Mouse (Mus musculus): ENCODE measurements around the gene Nhej1. TPM values are rescaled to one million over a fixed set of nuclear protein-coding genes. Genes with fewer than 3 reads are reported as not detected.

The Nhej1 gene
- polyA plus RNA-seq, 1 experiment, result 4.5 TPM

DNA sequence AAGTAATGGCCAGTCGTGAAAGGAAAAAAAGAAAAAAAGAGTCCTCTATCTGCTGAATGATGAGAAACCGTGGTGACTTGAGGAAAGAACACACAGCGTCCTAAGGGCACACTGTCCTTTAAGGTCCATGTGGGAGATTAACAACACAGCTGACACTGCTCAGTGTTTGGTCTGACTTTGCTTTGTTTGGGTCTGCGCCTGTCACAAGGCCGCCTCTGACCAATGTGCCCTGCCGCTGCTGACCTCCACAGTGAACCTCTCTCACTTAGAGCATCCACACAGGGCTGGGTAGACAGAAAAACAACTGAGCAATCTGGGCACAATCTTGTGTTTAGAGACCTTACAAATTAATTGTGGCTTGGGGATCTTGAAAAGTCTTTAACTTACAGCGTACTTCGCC lies 148.0 kb downstream of the Nhej1 start:
- TF ChIP-seq TCF12 (IDR thresholded peaks at IDR 0.05; ENCODE audit: insufficient read depth, poor library complexity, severe bottlenecking) (no peak), USF1 (IDR thresholded peaks at IDR 0.05; ENCODE audit: low read depth) (no peak), POLR2AphosphoS2 (IDR thresholded peaks at IDR 0.05; ENCODE audit: insufficient read length, low read depth) (no peak), MYOD1 (IDR thresholded peaks at IDR 0.05; ENCODE audit: control insufficient read depth in 1 of 3, insufficient read length in 2 of 3, low read depth in 2 of 3) (no peak), REST (IDR thresholded peaks at IDR 0.05; ENCODE audit: insufficient read depth, insufficient read length) (no peak), CEBPB (IDR thresholded peaks at IDR 0.05; ENCODE audit: insufficient read depth, poor library complexity, severe bottlenecking) (no peak), TCF3 (IDR thresholded peaks at IDR 0.05; ENCODE audit: insufficient read length, low read depth) (no peak), MAX (IDR thresholded peaks at IDR 0.05; ENCODE audit: low read depth) (no peak), E2F4 (IDR thresholded peaks at IDR 0.05; ENCODE audit: insufficient read depth) (no peak), POLR2A (IDR thresholded peaks at IDR 0.05; ENCODE audit: insufficient read length, low read depth) (no peak), MYOG (IDR thresholded peaks at IDR 0.05; ENCODE audit: control insufficient read depth in 1 of 3, insufficient read depth in 1 of 3, insufficient read length in 2 of 3, low read depth in 2 of 3) (no peak), SRF (IDR thresholded peaks at IDR 0.05; ENCODE audit: control insufficient read depth, insufficient read length, low read depth) (no peak)
- no peaks in the 10 kb centered on the region for H3K36me3 ChIP-seq (ENCODE audit: control insufficient read depth, insufficient read depth)
- H3K27me3 ChIP-seq (ENCODE audit: control insufficient read depth, insufficient read depth, insufficient read length), result peaks cover 25% of the 10 kb centered on the region
- no peak overlapping the region for H3K4me3 ChIP-seq
- H3K79me2 ChIP-seq (ENCODE audit: control insufficient read depth, insufficient read depth), result no peaks in the 10 kb centered on the region
- H3ac ChIP-seq (ENCODE audit: control insufficient read depth, insufficient read length), result no peak overlapping the region
- H3K4me2 ChIP-seq (ENCODE audit: low read depth), result no peak overlapping the region

- Histone ChIP-seq H3K27me3 (ENCODE audit: control insufficient read depth, insufficient read depth, insufficient read length) (peaks cover 25% of the 10 kb centered on the region), H3K79me2 (ENCODE audit: control insufficient read depth, insufficient read depth) (no peaks in the 10 kb centered on the region), H3ac (ENCODE audit: control insufficient read depth, insufficient read length) (no peak overlapping the region), H3K4me2 (ENCODE audit: low read depth) (no peak overlapping the region), H3K36me3 (ENCODE audit: control insufficient read depth, insufficient read depth) (no peaks in the 10 kb centered on the region), H3K4me3 (no peak overlapping the region)
- TF ChIP-seq MYOD1 (IDR thresholded peaks at IDR 0.05; ENCODE audit: control insufficient read depth in 1 of 3, insufficient read length in 2 of 3, low read depth in 2 of 3), result no peak
- TF ChIP-seq MAX (IDR thresholded peaks at IDR 0.05; ENCODE audit: low read depth), result no peak
- no peak for TF ChIP-seq MYOG (IDR thresholded peaks at IDR 0.05; ENCODE audit: control insufficient read depth in 1 of 3, insufficient read depth in 1 of 3, insufficient read length in 2 of 3, low read depth in 2 of 3)
These were observed 149.1 kb downstream of the Nhej1 start for GRCm38 (mm10) chr1:74975936-74976335.

- Histone ChIP-seq H3K36me3 (ENCODE audit: control insufficient read depth, insufficient read depth) (no peaks in the 10 kb centered on the region), H3ac (ENCODE audit: control insufficient read depth, insufficient read length) (no peak overlapping the region), H3K27me3 (ENCODE audit: control insufficient read depth, insufficient read depth, insufficient read length) (peaks cover 17% of the 10 kb centered on the region), H3K4me2 (ENCODE audit: low read depth) (no peak overlapping the region), H3K79me2 (ENCODE audit: control insufficient read depth, insufficient read depth) (no peaks in the 10 kb centered on the region), H3K4me3 (no peak overlapping the region)
- TF ChIP-seq MAX (IDR thresholded peaks at IDR 0.05; ENCODE audit: low read depth), result no peak
- TF ChIP-seq USF1 (IDR thresholded peaks at IDR 0.05; ENCODE audit: low read depth), result no peak
- TF ChIP-seq SRF (IDR thresholded peaks at IDR 0.05; ENCODE audit: control insufficient read depth, insufficient read length, low read depth), result no peak
- no peak for TF ChIP-seq MYOG (IDR thresholded peaks at IDR 0.05; ENCODE audit: control insufficient read depth in 1 of 3, insufficient read depth in 1 of 3, insufficient read length in 2 of 3, low read depth in 2 of 3)
- TF ChIP-seq TCF3 (IDR thresholded peaks at IDR 0.05; ENCODE audit: insufficient read length, low read depth), result no peak
- no peak for TF ChIP-seq CEBPB (IDR thresholded peaks at IDR 0.05; ENCODE audit: insufficient read depth, poor library complexity, severe bottlenecking)
- TF ChIP-seq MYOD1 (IDR thresholded peaks at IDR 0.05; ENCODE audit: control insufficient read depth in 1 of 3, insufficient read length in 2 of 3, low read depth in 2 of 3), result no peak
- no peak for TF ChIP-seq POLR2AphosphoS2 (IDR thresholded peaks at IDR 0.05; ENCODE audit: insufficient read length, low read depth)
- TF ChIP-seq E2F4 (IDR thresholded peaks at IDR 0.05; ENCODE audit: insufficient read depth), result no peak
- no peak for TF ChIP-seq REST (IDR thresholded peaks at IDR 0.05; ENCODE audit: insufficient read depth, insufficient read length)
These were observed 151.4 kb downstream of the Nhej1 start for GRCm38 (mm10) chr1:74973590-74973989.

GRCm38 (mm10) chr1:74971353-74972050 lies 153.5 kb downstream of the Nhej1 start:
- Histone ChIP-seq H3K4me3 (no peak overlapping the region), H3K79me2 (ENCODE audit: control insufficient read depth, insufficient read depth) (no peaks in the 10 kb centered on the region), H3K36me3 (ENCODE audit: control insufficient read depth, insufficient read depth) (no peaks in the 10 kb centered on the region), H3K4me2 (ENCODE audit: low read depth) (no peak overlapping the region), H3K27me3 (ENCODE audit: control insufficient read depth, insufficient read depth, insufficient read length) (peaks cover 4% of the 10 kb centered on the region), H3ac (ENCODE audit: control insufficient read depth, insufficient read length) (no peak overlapping the region)
- no peak for TF ChIP-seq SRF (IDR thresholded peaks at IDR 0.05; ENCODE audit: control insufficient read depth, insufficient read length, low read depth)
- no peak for TF ChIP-seq REST (IDR thresholded peaks at IDR 0.05; ENCODE audit: insufficient read depth, insufficient read length)
- TF ChIP-seq POLR2AphosphoS2 (IDR thresholded peaks at IDR 0.05; ENCODE audit: insufficient read length, low read depth), result no peak
- TF ChIP-seq USF1 (IDR thresholded peaks at IDR 0.05; ENCODE audit: low read depth), result no peak
- TF ChIP-seq MAX (IDR thresholded peaks at IDR 0.05; ENCODE audit: low read depth), result no peak
- no peak for TF ChIP-seq MYOD1 (IDR thresholded peaks at IDR 0.05; ENCODE audit: control insufficient read depth in 1 of 3, insufficient read length in 2 of 3, low read depth in 2 of 3)
- no peak for TF ChIP-seq CEBPB (IDR thresholded peaks at IDR 0.05; ENCODE audit: insufficient read depth, poor library complexity, severe bottlenecking)
- no peak for TF ChIP-seq MYOG (IDR thresholded peaks at IDR 0.05; ENCODE audit: control insufficient read depth in 1 of 3, insufficient read depth in 1 of 3, insufficient read length in 2 of 3, low read depth in 2 of 3)
- no peak for TF ChIP-seq TCF12 (IDR thresholded peaks at IDR 0.05; ENCODE audit: insufficient read depth, poor library complexity, severe bottlenecking)
- no peak for TF ChIP-seq POLR2A (IDR thresholded peaks at IDR 0.05; ENCODE audit: insufficient read length, low read depth)
- no peak for TF ChIP-seq E2F4 (IDR thresholded peaks at IDR 0.05; ENCODE audit: insufficient read depth)

Data from myocyte (in vitro differentiated cells).